Mouse (Mus musculus): ENCODE results near the gene Rasgrp4.

Rasgrp4 gene

DNA sequence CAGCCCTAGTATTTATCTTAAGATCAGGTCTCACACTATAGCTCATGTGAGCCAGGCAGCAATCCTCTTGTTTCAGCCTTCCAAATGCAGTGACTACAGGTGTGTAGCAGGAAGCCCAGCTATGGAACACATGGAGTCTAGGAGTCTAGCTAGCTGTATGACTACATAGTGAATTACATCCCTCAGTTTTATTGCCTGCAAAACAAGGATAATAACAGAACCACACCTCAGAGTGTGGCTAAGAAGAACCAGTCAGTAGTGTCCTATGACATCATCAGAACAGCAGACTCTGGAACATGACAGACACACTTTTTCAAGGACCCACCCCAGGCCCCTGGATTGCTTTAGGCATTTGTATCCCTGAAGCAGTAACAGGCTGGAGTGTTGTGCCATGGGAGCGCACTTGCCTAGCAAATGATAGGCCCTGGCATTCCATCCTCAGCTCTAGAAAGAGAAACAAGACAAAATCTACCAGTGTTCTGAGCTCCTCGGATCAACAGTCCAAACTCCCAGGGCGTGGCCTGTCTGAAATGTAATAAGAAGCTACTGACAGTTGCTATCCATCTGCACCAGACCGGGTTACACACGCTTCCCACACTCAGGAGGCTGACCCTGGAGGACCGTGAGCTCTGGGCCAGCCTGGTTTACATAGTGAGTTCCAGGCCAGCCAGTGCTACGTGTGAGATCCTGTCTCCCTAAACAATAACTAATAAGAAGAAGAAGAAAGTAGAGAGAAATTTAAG is 12.1 kb downstream of the Rasgrp4 start:
- DNase-seq (ENCODE audit: low read depth): no peak

DNA sequence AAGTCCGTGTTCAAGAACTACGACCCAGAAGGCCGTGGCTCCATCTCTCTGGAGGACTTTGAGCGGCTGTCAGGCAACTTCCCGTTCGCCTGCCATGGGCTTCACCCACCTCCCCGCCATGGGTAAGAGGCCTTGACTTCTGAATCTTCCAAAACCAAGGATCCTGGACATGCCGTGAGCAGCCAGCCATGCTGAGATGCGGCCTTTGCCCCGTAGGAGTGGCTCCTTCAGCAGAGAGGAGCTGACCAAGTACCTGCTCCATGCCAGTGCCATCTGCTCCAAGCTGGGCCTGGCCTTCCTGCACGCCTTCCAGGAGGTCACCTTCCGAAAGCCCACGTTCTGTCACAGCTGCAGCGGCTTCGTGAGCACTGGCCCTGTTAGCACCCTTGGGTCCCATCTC is 14.1 kb downstream of the Rasgrp4 start:
- no peak for DNase-seq (ENCODE audit: low read depth)

DNA sequence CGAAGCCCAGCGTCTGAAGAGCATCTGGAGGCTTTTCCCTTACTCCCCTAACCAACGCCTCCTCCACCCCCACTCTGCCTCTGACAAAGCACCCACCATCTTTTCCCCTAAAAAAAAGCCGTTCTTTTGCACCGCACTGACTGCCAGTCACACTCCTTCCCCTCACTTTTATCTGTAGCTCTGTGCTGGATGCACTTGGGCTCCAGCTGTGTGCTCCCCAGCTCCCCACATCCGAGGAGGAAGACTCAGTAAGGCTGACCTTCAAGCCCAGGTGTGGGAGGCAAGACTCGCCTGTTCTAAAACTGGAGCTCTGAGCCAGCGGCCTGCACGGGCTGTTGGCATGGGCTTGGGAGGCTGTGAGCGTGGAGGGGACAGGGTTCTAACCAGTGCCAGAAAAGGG is 16.8 kb downstream of the Rasgrp4 start:
- no peak for DNase-seq (ENCODE audit: low read depth)

DNA sequence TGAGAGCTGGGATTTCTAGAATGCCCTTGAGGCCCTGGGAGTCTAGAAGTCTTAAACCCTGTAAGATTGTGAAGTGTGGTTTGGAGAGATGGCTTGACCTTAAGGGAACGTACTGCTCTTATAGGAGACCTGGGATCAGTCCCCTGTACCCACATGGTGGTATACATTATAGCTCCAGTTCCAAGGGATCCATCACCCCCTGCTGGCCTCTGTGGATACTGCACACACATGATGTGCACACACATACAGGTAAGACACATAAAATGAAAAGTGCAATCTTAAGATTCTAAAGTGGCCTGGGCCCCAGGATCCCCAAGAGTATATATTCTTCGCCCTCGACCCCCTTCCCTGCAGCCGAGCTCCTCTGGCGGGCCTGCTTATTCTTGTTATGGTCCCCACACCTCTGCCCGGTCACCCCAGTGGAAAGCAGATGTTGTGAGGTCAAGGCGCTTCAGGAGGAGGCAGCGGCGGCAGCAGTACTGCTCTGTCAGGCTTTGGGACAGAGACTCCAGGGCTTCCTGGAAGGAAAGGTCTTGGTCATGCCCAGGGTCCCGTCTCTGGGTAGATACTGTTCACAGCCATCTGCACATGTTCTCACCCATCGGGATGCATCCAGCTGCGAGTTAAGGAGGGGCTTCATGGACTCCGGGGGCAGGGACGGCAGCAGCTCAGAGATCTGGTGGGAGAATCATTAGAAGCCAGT is 19.5 kb downstream of the Rasgrp4 start:
- DNase-seq (ENCODE audit: low read depth): no peak

DNA sequence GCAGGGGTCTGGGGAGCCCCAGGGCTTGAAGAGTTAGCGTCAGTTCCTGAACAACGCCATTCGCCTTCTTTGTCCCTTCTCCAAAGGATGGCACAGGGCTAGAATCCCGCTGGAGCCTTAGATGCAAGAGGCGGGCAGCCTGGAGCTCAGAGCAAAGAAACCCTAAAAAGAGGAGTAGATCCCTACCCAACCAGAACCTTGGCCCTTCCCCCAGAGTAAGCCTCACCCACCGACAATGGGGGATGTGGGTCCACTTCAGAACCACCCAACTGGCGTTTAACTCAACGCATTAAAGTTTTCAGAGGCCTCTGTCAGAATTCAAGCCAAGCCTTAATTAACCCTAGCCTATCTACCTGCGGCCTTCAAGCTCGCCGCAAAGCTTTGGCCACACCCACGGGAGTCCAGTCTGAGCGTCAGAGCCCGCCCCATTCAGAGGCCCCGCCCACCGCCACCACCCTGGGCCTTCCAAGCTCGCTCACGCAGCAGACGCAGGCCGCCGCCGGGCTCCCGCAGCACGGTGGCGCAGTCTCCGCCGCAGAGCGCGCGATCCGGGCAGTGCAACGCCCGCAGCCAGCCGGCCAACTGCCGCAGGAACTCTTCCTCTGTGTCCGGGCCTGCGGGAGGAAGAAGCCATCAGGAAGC is 20.7 kb downstream of the Rasgrp4 start:
- DNase-seq (ENCODE audit: low read depth): peak; percentile 80

DNA sequence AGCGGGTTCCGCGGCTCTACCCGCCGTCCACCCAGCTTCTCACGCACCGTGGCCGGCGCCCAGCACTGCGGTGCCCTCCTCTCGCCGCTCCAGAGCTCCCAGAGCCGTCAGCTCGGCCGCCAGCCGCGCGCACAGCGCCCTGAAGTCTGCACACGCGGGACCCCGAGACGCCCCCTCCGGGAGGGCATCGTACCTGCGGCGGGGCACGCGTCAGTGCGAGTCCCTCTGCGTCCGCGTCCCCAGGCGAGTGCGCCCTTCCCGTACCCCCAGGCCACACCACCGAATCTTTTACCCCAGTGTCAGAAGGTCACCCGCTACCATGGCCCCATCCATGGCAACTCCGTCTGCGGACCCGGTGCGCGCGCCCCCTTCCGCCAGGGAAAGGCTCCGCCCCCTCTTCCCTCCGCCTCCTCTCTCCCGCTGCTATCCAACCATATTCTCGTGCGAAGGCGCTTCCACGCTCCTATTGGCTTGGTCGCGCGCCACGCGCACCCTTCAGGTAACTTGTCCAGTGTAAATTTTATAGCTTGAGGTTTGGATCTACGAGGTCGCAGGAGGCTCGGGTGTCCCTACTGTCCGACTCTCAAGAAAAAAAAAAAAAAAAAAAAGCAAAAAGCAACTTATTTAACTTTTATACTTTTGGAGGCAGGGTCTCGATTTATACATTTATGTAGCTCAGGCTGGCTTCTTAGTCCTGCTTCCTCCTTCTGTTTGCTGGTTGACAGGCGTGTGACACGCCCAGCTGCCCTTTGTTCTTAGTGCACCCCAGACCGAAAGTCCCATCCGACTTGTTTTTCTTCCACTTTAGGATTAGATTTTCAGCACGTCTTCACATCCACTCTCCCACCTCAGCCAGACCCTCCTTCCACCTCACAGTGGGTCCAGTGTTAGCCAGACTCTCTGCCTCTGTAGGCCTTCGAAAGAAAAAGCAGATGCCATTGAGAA is 21.5 kb downstream of the Rasgrp4 start, which contains the start of gene Fam98c:
Gene Fam98c, minus strand, starts transcription at position 397 of the 945 bp plus-strand sequence.
- peak; percentile 76 for DNase-seq (ENCODE audit: low read depth)

DNA sequence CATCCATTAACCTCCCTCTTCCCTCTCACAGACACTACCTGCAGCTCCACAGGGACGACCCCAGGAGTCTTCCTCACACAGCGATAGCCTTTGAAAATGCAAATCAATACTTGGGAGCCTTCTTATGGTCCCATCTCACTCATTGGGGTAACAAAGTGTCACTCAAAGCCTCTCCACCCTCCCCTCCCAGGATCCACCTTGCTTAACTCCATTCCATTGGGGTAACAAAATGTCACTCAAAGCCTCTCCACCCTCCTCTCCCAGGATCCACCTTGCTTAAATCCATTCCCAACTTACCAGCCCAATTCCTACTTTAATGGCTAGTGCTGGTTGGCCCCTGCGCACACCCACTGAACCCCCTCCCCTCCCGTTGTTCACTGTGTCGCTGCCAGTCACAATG is 23.6 kb downstream of the Rasgrp4 start:
- no peak for DNase-seq (ENCODE audit: low read depth)

DNA sequence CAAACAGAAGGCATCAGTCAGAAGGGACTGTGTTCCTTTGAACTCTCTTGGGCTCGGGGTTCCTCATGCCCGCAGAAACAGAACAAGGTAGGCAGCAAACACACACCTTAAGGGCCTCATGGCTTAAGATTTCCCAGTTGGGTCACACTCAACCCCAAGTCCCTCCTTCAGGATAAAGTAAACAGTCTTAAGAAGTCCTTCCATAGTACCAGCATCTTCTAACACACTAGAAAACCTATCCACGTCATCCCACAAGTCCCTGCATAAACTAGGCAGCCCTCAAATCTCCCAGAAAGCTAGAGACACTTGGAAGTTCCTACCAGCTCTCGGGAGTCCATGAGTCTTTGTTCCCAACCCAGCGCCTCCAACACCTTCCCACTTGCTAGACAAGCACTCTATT is 27.6 kb downstream of the Rasgrp4 start:
- DNase-seq (ENCODE audit: low read depth): no peak

DNA sequence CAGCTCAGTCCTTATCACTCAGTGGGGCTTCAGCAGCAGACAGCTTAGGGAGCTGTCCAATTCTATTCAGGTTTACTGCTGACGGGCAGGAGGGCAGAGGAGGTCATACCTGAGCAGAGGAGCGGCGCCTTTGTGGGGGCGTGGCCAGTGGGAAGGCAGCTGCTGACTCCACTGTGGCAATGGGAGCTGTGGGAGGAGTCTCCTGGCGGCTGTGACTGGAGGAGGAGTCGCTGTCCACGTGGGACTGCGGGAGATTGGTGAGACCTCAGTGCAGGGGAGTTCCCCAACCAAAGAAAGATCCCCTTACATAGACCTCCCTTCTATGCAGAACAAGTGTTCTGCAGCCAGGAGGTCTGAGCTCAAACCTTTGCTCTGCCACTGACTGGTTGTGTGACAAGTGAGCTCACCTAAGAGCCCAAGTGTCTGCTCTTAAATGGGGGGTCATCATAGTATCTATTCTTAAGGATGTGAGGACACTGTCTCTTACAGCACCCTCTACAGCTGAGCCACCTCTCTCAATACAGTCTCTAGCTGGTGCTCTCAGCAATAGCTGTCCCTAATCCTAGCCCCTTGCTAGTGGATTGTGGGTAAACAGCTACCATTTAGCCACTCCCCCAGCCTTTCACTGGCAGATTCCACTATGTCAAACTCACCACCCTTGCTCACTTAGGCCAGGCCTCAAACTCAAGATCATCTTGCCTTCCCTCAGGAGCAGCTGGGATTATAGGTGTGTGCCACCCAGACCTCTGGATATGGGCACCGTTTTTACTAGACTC is 28.3 kb downstream of the Rasgrp4 start:
- no peak for DNase-seq (ENCODE audit: low read depth)

DNA sequence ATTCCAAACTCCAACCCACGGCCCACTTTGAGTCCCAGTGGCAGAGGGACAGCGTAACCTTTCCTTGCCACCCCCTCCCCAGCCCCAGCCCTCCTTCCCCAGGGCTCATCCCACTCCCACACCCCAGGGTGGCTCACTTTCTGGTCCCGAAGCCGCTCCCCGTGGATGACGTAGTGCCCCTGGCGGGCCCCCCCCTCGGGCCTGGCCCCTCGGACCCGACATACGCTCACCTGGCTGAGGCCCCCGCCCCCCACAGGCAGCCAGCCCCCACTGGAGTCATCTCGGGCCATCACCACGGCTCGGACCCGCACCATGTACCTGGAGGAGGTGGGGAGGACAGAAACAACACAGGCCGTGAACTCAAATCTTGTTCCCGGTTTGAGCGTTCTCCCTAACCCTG is 33.0 kb downstream of the Rasgrp4 start:
- no peak for DNase-seq (ENCODE audit: low read depth)

DNA sequence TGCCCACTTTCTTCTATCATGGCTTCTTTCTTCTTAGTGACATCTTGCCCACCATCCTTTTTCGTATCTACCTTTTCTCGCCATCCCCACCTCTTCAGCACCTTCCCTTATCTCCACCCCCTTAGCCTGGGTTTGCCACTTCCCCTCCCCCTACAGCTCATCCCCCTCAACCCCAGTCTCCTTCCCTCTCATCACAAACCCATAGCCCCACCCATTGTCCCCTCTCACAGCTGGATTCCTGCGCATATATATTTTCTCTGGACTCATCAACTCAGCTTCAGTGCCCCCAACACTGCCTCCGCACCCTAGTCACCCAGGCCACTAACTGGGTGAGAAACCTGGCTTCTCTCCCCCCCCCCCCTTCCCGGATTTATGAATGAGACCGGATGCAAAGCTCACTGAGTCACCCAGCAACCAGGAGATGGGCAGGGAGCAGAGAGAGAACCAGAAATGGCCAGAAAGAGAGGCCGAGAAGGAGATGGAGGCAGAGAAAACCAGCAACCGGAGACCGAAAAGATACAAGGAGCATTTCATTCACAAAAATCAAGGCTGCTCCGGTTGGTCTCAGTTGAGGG is 33.6 kb downstream of the Rasgrp4 start:
- DNase-seq (ENCODE audit: low read depth): no peak

DNA sequence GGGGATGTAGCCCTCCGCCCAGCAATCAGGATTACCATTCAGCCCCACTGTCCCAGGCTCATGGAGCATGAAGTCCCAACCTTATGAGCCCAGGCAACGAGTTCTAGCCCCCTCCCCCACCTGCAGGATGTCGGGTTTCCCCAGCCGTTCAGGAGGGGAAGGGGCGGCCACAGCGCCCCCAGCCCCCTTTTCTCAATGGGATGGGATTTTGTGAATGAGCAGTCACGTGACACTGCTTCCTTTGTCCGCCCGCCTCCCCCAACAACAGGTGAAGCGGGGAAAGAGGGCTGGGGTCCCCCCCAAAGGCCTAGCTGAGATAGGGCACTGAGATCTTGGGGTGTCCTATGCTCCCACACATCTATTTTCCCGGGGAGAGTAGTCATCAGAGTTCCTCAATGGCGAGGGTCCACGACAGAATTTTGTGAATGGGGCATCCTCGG is 34.2 kb downstream of the Rasgrp4 start:
- DNase-seq (ENCODE audit: low read depth): no peak

DNA sequence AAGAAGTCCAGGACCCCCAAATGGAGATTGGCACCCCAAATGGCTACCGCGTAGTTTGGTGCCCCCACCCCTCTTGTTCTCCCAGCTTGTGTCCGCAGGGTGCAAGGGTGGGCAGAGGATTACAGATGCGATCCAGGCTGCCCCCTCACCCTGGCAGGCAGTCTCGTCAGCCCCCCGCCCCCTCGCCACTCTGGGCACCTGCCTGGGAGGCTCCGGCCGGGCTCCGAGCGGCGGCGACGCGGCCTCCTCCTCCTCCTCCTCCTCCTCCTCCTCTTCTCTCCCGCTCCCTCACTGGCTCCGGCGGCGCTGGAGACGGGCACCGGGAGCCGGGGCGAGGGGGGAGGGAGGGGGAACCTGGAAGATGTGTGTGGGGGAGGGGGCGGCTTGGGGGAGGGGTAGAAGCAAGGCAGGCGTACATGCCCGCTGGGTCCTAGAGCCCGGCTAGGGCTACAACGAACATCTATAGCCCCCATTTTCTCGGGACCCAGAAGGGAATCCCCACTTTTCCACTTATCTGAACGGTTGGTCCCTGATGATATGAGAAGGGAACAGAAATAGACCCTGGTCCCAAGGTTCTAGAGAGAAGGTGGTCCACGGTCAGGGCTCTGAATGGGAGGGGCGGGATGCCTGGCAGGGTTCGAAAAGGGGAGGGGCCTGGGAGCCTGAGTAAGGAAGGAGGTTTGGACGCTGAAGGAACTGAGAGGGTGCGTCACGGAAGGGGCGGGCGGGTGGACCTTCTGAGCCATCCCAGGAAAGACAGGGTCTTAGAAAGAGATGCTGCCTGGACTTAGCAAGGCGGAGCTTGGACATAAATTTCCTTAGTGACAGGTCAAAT is 34.8 kb downstream of the Rasgrp4 start:
- peak; percentile 70 for DNase-seq (ENCODE audit: low read depth)

DNA sequence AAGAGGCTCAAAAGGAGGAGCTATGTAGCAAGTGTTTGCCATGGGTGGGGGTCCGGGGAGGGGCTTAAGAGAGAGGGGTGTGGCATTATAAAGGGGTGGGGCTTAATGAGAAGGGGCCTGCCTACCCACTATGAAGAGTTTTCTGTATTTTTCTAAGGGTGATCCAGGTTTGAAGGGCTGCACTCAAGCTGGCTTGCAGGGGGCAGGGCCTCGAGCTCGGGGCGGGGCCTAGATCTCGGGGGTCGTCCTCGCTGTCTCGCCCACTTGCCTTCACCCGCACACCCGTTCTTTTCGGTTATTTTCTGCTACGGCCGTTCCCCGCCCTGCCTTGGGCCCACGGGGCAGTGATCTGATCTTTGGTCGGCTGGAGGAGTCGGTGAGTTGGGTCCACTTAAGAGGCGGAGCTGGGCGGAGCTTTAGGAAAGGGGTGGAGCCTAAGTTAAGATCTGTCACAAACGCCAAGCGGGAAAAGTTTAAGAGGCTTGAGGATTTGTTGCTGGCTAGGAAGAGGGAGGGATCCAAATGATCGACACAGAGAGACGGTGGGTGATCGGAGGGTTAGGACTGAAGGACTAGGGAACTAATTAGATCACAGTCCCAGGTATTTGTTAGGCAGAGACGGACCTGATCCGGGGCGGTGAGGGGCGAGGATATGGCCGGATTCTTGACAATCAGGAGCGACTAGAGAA is 35.6 kb downstream of the Rasgrp4 start, which contains the start of the genes Ggn and Spred3:
Gene Ggn, plus strand, starts transcription at position 145 of the 689 bp plus-strand sequence.
Gene Spred3, minus strand, starts transcription at position 346 of the 689 bp plus-strand sequence.
- peak; percentile 83 for DNase-seq (ENCODE audit: low read depth)

DNA sequence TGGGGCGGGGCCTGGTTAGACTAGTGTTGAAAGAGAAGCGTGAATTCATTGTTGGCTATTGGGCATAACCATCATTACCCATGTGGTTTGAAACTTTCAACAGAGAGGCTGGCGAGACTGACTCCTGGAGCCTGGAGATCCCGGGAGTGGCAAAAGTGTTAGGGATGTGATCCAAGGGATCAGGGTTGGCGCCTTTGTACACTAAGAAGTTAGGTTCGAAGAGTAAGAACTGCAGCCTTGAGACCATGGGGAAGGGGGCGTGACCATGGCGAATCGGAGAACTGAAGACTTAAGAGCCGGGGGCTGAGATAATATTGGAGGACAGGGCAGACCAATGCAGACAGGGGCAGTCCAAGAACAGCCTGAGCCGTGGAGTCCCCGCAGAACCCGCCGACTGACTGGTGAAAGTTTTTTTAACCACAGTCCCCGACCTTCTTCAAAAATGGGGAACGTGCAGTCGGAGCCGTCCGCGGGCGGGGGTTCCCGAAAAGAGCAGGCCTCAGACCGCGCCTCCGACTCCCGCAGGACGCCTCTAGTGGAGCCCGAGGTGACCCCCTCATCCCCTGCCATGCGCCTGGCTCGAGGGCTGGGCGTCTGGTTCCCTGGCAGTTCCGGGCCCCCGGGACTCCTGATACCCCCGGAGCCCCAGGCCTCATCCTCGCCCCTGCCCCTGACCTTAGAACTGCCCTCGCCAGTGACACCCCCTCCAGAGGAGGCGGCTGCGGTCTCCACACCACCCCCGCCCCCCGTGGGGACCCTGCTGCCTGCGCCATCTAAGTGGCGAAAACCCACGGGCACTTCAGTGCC is 36.3 kb downstream of the Rasgrp4 start:
- no peak for DNase-seq (ENCODE audit: low read depth)

DNA sequence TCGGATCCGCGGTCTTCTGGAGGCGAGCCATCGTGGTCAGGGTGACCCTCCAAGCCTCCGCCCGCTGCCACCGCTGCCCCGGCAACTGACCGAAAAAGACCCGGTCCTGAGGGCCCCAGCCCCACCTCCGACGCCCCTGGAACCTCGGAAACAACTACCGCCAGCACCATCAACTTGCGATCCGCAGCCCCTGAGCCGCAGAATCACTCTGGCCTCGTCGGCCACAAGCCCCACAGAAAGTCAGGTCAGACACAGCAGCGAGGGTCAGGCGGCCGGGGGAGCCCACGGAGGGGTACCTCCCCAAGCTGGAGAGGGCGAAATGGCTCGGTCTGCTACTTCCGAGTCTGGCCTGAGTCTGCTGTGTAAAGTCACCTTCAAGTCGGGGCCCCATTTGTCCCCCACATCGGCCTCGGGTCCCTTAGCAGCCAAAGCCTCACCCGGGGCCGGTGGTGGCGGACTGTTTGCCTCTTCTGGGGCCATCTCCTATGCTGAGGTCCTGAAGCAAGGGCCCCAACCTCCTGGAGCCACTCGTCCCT is 37.0 kb downstream of the Rasgrp4 start:
- DNase-seq (ENCODE audit: low read depth): no peak

DNA sequence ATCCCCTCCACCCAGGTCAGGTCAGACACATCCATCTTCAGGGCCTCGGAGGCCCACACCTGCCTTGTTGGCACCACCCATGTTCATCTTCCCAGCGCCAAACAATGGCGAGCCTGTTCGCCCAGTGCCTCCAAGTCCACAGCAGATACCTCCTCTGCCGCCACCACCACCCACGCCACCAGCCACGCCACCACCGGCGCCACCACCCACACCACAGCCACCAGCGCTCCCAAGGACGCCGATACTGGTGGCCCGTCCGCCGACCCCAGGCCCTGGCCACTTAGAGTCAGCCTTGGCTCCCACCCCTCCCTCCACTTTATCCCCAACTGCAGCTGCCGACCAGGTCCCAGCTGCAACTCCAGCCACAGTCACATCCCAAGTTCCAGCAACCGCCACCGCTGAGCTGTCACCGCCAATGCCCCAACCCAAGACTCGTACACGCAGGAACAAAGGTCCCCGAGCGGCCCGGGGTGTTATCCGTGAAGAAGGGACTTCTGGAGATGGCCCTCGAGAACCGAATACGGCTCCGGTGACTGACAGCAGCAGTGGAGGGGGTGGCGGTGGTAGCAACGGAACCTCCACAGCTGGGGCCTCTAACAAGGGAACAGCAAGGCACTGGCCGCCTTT is 37.9 kb downstream of the Rasgrp4 start:
- DNase-seq (ENCODE audit: low read depth): no peak

All from c-Kit-positive CD71-negative TER-119-negative erythroid progenitor cells, embryonic 14.5 days (primary cell).